Mouse (Mus musculus) liver, embryonic 14.5 days (tissue): ENCODE results near the gene Aamdc.

Source experiments
- CTCF ChIP-seq: IDR thresholded peaks from 2 replicates; pipeline ENCODE4 v1.5.1; 2016; ENCODE audit warnings: antibody characterized with exemption, low read depth, control low read depth
- EP300 ChIP-seq: IDR thresholded peaks from 2 replicates; pipeline ENCODE4 v1.6.1; 2016; ENCODE audit warnings: antibody characterized with exemption, low read depth

DNA sequence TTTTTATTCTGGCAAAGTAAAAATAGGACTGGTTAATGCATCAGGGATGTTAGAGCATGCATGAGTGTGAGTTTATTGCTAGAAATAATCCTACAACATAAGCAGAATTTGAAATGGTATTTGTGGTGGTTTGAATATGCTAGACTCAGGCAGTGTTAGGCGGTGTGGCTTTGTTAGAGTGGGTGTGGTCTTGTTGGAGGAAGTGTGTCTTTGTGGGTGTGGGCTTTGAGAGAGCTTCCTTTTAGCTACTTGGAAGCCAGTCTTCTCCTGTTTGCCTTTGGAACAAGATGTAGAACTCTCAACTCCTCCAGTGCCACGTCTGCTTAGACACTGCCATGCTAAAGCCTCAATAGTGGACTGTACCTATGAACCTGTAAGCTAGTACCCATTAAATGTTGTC, 19.3 kb upstream of the Aamdc start:
- TF ChIP-seq CTCF = no peak
- no peak for TF ChIP-seq EP300
